Mouse (Mus musculus): ENCODE results near the gene Tctex1d1. TPM values are rescaled to one million over a fixed set of nuclear protein-coding genes. Genes with fewer than 3 reads are reported as not detected.

The Tctex1d1 gene
- polyA plus RNA-seq, 1 experiment from 2014 or later, result 0.38 TPM

DNA sequence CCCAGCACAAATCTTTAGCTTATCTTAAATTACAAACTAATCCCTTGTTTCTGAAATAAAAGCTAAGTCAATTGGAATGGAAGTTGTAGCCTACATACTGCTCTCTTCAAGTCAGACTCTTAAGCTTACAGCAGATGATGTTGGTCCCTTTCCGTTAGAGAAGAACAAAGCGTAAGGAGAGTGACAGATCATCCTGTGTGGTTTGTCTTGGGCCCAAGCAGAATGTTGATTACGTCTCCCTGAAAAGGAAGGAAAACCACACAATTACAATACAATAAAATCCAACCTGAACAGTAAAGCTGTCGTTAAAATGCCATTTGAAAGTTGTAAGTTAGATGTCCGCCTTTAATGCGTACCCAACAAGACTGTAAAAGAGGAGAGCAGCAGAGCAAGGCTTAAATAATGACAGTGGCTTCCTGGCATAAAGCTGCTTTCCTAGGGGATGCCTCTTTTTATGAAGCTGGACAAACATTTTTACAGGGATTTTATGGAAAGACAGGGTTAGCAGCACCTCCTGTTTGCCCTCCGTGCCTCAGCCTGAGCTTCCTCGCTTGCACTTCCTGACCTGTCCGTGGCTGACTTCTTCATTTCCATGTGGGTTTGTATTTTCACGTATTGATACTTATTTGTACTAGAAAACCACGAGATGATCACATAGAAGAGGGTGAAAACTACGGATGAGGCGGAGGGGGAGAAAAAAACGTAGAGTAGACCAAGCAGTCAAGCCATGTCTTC, 60.9 kb downstream of the Tctex1d1 start:
- WGBS, result 88% methylated on average over 14 of the region's 14 CpGs
- Histone ChIP-seq H3K36me3 (peaks cover 10% of the 10 kb centered on the region; the same call in 1 of the 2 replicates), H3K4me3 (no peak overlapping the region), H3K9me3 (replicated peaks) (no peaks in the 10 kb centered on the region), H3K27ac (replicated peaks) (no peak overlapping the region), H3K27me3 (ENCODE audit: low read depth, poor library complexity, severe bottlenecking) (no peaks in the 10 kb centered on the region), H3K4me1 (no peaks in the 10 kb centered on the region)
- no peak for DNase-seq (ENCODE audit: low spot score)

DNA sequence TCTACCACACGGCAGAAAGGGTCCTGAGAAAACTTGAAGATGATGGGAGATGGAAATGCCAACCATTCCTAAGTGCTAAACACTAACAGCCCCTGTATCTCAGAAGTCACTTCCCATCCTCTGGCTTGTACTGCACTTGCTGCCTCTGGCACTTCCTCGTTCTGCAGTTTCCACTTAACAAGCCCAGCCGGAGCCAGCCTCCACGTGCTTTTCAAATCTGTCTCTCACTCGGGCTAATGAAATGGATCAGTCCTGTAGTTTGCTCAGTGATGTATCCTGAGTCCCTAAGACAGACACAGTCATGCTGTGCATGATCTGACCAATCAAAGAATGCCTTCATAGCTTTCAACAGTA, 61.4 kb downstream of the Tctex1d1 start:
- Histone ChIP-seq H3K36me3 (peaks cover 10% of the 10 kb centered on the region; the same call in 1 of the 2 replicates), H3K4me3 (no peak overlapping the region), H3K27ac (replicated peaks) (no peak overlapping the region), H3K9me3 (replicated peaks) (no peaks in the 10 kb centered on the region), H3K27me3 (ENCODE audit: low read depth, poor library complexity, severe bottlenecking) (no peaks in the 10 kb centered on the region), H3K4me1 (no peaks in the 10 kb centered on the region)
- no peak for DNase-seq (ENCODE audit: low spot score)
- 81% methylated on average over 5 of the region's 5 CpGs for WGBS

- 90% methylated on average over 11 of the region's 11 CpGs for WGBS
- Histone ChIP-seq H3K27me3 (ENCODE audit: low read depth, poor library complexity, severe bottlenecking) (no peaks in the 10 kb centered on the region), H3K36me3 (peaks cover 10% of the 10 kb centered on the region; the same call in 1 of the 2 replicates), H3K4me1 (no peaks in the 10 kb centered on the region), H3K4me3 (no peak overlapping the region), H3K27ac (replicated peaks) (no peak overlapping the region), H3K9me3 (replicated peaks) (no peaks in the 10 kb centered on the region)
- no peak for DNase-seq (ENCODE audit: low spot score)
Observed at GRCm38 (mm10) chr4:103042997-103043396, 64.6 kb downstream of the Tctex1d1 start.

- DNase-seq (ENCODE audit: low spot score), result no peak
- WGBS, result 94% methylated on average over 11 of the region's 11 CpGs
- Histone ChIP-seq H3K36me3 (peaks cover 4% of the 10 kb centered on the region; the same call in 1 of the 2 replicates), H3K27me3 (ENCODE audit: low read depth, poor library complexity, severe bottlenecking) (no peaks in the 10 kb centered on the region), H3K4me1 (no peaks in the 10 kb centered on the region), H3K4me3 (no peak overlapping the region), H3K27ac (replicated peaks) (no peak overlapping the region), H3K9me3 (replicated peaks) (peaks cover 9% of the 10 kb centered on the region; the same call in 1 of the 2 replicates)
Observed at GRCm38 (mm10) chr4:103048046-103048445, 69.6 kb downstream of the Tctex1d1 start.

Other genes with a start within 250 kb of the Tctex1d1 start
- 5.2 and 10.2 TPM in 2 replicates for gene Sgip1, start 237.3 kb upstream of the Tctex1d1 start, polyA plus RNA-seq (2016; fragmentation: Nextera tagmentation; extraction: Ambion mirVana)
- gene Insl5, start 48.2 kb downstream of the Tctex1d1 start, polyA plus RNA-seq (2016; fragmentation: Nextera tagmentation; extraction: Ambion mirVana), result 0.23 and 0.41 TPM in 2 replicates
- gene Mier1, start 135.8 kb downstream of the Tctex1d1 start, polyA plus RNA-seq (2016; fragmentation: Nextera tagmentation; extraction: Ambion mirVana), result 31.0 and 32.7 TPM in 2 replicates
- gene Wdr78, start 135.9 kb downstream of the Tctex1d1 start, polyA plus RNA-seq (2016; fragmentation: Nextera tagmentation; extraction: Ambion mirVana), result 4.5 and 5.5 TPM in 2 replicates
- gene Slc35d1, start 236.6 kb downstream of the Tctex1d1 start, polyA plus RNA-seq (2016; fragmentation: Nextera tagmentation; extraction: Ambion mirVana), result 8.3 and 8.8 TPM in 2 replicates

Measured in midbrain, embryonic 10.5 days (tissue).